Mouse (Mus musculus) cerebellum, postnatal 36 days (tissue): ENCODE data around the gene Myo1e.

ENCODE experiments used
- DNase-seq, 2 experiments: peaks; one replicate each; pipeline ENCODE4 v3.0.0; 2021 to 2022; ENCODE audit warnings: mixed read lengths in 2 of 2

Myo1e gene

DNA sequence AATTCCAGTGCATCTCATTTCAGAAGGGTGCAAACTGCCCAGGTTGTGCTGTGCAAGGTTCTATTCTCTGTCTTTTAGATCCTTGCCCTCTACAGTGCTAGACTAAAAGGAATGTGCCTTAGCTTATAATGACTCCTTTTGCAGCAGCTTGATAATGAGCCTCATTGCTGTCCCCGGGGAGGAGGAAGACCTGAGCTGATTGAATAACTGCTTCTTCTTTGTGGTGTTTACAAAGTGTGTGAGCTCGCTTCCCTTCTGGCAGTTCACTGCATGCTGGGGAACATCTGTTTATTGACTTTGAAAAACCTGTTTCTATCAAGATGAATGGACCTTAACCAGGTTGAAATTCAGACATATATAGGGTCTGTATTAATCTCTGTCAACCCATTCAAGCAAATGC is 89.8 kb downstream of the Myo1e start:
- DNase-seq = no peak

- no peak for DNase-seq
Observed at GRCm38 (mm10) chr9:70298221-70298620, 91.1 kb downstream of the Myo1e start.

- no peak for DNase-seq
Observed at GRCm38 (mm10) chr9:70300705-70301104, 93.6 kb downstream of the Myo1e start.

DNA sequence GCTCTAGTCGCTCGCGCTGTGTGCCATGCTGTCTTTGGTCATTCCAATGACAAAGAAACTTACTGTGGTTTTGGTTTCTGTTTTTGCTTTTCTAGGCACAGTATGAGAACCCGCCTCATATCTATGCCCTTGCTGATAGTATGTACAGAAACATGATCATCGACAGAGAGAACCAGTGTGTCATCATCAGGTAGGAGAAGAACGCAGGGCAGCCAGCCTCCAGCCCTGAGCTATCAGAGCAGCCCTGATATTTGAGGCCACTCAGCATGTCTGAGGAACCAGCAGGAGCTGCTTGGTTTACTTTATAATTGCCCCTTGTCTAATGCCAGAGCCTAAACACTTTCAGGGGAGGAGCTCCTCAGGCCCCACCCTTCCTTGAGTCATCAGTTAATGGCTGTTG is 94.4 kb downstream of the Myo1e start:
- no peak for DNase-seq

DNA sequence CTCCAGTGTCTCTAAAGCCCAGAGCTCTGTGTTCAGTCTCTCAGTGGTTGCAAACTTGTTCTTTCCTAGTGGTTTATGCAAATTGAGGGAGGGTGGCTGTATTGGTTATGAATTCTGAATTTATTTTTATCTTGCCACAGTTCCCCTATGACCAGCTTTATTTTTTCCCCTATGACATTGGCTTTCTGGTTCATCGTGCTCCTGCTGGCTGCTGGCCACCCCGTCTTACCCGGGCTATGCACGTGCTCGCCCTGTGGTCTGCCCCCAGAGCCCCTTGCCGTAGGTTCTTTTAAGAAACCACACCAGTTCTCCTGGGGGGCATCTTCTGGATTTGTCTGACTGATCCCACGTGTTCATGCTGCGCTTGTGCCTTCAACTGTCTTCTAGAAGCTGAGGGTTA is 97.8 kb downstream of the Myo1e start:
- DNase-seq = no peak

- no peak for DNase-seq
Observed at GRCm38 (mm10) chr9:70310046-70310445, 102.9 kb downstream of the Myo1e start.

DNA sequence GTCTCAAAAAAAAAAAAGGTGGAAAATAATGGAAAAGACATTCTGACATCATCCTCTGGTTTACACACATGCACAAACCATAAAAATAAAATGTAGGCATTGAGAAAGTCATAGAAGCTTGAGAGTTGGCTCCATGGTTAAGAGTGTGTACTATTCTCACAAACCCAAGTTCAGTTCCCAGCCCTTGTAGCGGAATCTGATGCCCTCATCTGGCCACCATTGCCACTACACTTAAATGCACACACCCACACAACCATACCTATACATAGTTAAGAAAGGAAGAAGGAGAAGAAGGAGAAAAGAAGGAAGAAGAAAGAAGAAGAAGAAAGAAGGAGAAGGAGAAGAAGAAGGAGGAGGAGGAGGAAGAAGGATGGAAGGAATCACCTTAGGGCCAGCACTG is 106.9 kb downstream of the Myo1e start:
- no peak for DNase-seq

DNA sequence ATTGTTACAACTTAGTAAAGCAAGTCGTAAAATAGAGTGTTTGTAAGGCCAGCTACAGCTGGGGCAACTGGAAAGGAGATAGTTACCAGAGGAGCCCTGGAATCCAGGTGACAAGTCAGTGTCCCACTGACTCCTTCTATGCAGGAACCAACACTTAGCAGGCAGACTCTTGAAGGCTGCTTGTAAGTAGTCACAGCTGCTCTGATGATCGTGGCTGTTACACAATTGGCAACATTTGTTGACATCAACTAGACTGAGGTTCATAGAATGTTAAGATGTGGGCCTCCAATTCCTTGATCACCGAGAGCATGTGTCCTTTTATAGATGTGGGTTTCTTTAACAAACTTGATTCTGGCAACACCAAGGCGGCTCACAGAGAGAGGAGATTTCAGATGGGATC is 108.0 kb downstream of the Myo1e start:
- DNase-seq = no peak

DNA sequence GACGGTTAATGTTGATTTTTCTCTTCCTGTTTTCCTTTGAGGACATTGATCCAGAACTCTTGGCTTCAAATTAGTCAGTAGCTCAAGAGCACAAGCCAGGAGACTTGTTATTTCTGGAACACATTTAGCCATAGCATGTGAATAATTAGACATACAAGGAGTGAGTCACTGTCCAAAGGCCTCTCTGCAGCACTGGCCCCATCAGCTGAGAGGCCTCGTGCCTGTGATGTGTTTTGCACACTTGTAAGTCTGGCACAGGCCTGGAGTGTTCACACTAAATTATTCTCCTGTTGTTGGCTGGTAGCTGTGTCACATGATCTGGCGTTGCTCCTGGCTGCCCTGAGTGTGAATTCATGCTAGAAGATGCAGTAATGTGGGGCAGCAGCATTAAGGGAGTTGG is 111.5 kb downstream of the Myo1e start:
- DNase-seq = no peak

DNA sequence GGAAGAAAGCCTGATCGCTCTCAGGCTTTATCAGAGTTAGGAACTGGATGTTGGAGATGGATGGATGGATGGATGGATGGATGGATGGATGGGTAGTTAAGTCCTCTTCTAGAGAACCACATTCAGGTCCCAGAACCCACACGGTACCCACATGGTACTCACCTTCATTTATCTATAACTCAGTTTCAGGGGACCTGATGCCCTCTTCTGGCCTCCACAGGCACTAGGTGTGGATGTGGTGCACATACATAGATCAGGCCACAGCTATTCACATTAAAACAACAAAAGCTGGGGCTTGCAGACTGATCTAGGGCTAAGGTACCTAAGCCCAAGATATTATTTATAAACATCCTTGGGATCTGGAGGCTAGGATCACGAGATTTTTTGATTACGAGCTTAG is 117.2 kb downstream of the Myo1e start:
- no peak for DNase-seq

DNA sequence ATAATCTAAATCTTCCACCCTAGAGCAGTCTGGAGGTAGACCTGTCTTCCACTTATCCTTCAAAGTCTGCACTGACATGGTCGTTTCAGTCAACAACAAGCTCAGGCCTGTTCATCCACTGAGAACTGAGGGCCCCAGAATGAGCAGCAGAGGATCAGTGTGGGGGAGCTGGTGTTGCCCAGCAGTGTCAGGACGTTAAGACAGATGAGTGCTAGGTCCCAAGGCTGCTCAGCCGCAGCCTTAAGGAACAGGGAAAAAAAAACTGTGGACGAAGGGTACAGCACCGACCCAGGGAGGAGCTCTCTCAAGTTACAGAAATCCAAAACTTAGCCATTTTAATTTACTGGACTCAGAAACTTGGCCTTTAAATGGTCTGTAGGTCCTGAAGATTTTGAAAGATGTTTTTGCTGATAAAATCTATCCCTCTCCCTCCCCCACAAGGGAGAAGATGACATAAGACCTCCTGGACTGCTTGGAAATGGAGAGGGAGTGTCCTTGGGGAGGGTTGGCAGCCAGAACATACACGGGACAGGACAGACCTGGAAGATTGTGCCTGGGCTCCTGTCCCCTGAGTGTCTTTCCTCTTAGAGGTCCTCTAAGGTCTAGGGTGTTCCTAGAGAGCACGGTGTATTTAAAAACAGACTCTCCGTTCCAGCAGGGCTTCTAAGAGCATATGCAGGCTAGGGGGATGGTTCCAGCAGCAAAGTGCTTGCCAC is 118.9 kb downstream of the Myo1e start:
- no peak for DNase-seq

DNA sequence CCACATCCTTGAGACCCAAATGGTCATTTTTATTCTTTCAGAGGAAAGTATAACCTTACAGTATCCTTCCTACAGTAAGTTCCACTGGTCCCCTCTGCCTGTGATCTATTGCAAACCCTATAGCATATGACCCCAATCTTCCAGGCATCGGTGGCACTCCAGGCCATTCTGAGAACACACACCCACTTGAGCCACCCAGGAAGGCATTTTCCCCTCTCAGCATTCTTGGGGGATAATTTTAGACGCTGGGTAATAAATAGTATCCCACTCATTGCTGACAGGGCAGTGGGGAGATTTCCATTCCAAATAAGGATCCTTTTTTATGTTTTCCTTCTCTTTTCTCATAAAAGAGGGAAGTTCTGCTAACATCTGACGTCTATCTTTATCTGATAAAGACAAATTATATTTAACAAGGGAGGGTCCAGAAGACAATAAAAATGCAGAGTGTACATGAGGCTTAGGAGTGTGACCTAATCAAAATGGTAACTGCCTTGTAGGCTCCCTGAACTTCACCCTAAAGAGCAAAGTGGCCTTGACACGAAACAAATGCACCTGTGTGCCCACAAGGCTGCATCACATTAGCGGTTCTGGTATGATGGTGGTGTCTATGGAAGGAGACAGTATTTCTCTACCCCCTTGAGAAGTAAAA is 121.2 kb downstream of the Myo1e start:
- DNase-seq = no peak

DNA sequence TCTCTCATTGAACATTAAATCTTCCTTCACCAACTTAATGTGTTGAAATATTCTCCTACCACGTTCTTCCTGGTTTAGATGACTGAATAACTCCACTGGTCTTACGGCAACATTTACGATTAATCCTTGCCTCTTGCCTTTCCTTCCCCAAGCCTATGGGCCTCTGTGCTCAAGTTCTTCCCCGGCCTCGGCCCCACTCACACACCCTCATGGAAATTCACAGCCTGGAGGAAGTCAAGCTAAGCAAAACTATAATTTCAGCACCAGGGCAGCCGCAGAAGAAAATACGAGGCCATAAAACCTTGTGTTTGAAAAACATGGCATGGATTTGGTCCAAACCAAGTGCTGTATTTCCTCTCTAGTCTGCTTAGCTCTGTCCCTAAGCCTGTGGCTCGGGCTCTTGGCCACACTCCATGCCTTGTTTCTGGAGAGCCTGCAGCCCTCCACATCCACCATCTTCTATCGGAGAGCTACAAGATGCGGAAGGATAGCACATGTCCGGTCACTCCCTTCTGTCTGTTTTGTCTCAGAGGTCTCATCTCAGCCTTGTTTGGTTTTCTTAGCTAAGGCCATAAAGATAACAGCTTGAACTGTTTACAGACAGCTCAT is 124.7 kb downstream of the Myo1e start:
- no peak for DNase-seq

DNA sequence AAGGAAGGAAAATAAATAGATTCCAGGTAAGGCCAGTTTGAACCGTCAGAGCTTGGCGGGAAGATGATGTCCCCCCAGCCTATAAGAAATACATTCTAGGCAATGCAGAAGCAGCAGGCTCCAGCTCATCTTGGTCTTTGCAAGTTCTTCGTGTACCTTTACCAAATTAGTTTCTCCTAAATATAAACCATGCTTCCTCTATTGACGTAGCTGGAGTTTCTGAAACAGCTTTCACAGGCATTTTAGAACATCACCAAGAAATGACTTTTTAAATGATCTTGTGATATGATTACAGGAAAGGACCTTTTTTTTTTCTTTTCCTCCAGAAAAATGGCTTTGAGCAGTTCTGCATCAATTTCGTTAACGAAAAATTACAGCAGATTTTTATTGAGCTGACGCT is 131.2 kb downstream of the Myo1e start:
- no peak for DNase-seq

- no peak for DNase-seq
Observed at GRCm38 (mm10) chr9:70338894-70339293, 131.7 kb downstream of the Myo1e start.

DNA sequence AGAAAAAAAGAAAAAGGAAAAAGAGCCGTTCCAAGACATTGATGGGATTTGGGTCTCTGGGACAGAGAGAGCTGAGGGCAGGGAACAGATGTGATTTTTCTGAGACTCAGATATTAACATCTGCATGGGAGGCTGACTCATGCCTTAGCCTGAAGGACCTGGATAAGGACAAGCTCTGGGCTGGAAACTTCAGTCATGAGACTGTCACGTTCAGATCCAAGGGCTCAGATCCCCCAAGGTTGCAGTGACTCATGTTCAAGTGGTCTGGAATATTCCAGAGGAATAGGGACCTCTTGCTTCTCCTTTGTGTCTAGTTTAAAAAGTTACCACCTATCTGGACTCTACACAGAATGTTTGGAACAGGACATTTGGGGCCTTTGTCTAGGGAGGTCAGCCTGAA is 142.1 kb downstream of the Myo1e start:
- no peak for DNase-seq

DNA sequence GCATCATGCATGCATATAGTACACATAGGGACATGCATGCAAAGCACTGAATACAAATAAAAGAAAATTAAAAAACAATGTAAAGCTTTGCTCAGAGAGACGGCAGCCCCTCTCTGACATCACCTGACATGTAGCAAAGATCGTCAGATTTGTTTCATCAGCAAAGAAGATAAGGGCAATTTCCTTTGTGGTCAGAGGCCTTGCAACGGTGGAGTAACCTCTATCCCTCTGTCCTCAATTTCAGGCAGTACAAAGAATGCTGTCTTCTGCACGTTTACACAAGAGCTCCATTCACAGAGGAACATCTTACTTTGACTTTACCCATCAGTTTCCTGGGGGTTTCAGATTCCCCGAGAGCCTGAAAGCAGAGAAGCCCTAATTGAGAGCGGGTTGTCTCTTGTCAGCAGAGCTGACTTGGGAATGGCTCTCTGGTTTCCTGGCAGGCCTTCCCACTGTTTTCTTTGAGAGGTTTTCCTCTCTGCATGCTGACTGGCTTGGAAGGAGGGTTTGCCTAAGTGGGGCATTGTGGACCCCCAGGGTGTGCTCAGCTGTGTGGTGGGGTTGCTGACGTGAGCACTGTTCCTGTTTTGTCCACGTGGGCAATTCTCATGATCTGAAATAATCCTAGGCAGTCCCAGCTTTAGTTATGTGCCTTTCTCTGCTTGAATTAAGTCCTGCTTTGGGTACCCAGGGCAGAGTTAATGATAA is 144.6 kb downstream of the Myo1e start:
- DNase-seq = peak; percentile 3 to 6

GRCm38 (mm10) chr9:70356254-70356653 is 149.1 kb downstream of the Myo1e start:
- no peak for DNase-seq

DNA sequence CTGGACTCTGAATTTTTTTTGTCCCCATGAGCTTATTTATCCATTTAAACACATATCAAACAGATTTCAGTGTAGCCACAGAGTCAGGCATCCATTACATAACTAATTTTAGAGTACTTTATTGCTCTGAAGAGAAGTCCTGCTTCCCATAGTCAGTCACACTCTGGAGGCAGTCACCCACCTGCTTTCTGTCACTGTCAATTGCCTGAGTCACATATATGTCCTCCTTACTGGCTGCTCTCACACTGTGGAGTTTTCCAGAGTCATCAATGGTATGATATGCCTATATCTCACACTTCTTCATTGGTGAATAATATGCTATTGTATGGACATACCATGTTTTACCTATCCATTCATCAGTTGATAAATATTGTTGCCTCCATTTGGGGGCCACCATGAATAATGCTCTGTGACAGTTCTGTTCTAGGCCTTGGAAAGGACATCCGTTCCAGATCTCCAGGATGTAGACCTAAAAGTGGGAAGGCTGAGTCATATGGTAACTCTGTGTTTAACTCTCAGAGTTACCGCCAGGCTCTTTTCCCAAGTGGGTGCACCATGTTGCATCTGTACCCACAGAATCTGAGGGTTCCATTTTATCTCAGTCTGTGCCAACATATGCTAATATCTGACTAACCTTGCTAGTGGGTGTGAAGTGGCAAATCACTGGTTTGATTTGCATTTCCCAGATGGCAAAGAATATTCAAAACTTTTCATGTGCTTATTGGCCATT is 152.4 kb downstream of the Myo1e start:
- DNase-seq = no peak

GRCm38 (mm10) chr9:70364741-70365140 is 157.6 kb downstream of the Myo1e start:
- no peak for DNase-seq

DNA sequence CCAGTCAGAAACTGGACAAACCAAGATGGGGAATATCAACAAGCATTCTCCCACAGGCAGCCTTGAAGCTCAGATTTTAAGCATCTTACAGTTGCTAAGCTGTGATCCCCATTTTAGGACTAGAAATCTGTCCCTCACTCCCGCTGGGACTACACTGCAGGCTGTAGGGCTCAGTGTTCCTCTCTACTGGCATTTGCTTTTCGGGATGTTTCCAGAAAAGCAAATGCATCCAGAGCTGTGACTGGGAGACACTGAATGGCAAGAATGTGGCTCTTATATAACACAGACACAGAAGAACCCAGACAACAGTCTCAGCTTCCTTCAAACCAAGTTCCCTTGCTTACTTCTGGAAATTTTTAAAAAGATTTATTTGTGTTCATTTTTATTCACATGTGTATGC is 158.8 kb downstream of the Myo1e start:
- no peak for DNase-seq

DNA sequence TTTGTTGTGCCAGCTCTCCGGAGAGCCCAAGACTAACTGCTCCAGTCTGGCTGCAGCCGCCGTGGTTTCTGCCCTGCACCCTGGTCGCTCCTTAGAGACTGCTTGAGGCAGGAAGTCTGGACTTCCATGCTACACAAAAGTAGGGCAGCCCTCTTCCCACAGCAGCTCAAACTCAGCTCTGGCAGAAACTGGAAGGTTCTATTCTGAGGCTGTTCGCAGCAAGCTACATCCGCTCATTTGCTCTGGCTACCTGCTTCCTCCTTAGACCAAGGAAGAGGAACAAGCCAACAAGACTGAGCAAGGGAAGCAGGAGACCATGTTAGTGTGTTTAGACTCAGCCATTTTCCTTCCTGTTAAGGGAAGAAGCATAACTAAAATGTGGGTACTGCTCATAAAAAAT is 159.7 kb downstream of the Myo1e start:
- peak in 1 of 2 experiments; percentile 2 for DNase-seq

GRCm38 (mm10) chr9:70371638-70372037 is 164.5 kb downstream of the Myo1e start:
- no peak for DNase-seq
